Mouse (Mus musculus): ENCODE results near the gene Gm10283.

- peak; percentile 78 for TF ChIP-seq CTCF (IDR thresholded peaks at IDR 0.05; ENCODE audit: extremely low read depth, insufficient read depth, low read length)
- TF ChIP-seq POLR2A (IDR thresholded peaks at IDR 0.05; ENCODE audit: extremely low read depth, insufficient read depth, low read length) = no peak
Observed at GRCm38 (mm10) chr8:60466686-60467335, 36.2 kb downstream of the Gm10283 start.

Measured in cortical plate, adult 2 months (tissue).